Mouse (Mus musculus) adrenal gland, postnatal 25 days (tissue): ENCODE measurements at regions not wholly inside any gene's neighbourhood (a gene's known extent, or its start where the extent isn't known, plus 50 kb on each side); places are given as distances from the start of the nearest gene placed in this dataset.

Experiments
- DNase-seq: peaks from one replicate; pipeline ENCODE4 v3.0.0; 2021; ENCODE audit warnings: mixed read lengths

DNA sequence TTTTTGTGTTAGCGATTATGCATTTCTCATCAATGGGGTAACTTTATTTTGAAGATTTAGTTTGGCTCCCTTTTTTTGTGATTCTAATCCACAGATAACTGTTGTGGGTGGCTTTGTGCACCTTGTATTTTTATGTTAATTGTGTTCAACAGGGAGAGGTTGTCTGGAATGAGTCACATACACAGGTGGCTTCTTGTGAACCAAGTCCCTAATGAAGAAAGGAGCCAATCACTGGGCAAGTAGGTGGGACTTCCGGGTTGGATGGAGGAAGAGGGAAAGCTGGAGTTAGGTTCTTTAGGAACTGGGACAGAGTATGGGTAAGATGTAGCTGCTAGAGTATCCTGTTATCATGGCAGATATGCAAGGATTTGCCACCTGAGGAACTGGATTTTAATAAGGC lies 925.2 kb downstream of the Flrt2 start:
- DNase-seq, result no peak
